Mouse (Mus musculus): ENCODE measurements around the gene Grm8. TPM values are rescaled to one million over a fixed set of nuclear protein-coding genes. Genes with fewer than 3 reads are reported as not detected.

Grm8 gene
- total RNA-seq, 2 experiments from 2014 or later = 0.81 TPM; not detected in 1

DNA sequence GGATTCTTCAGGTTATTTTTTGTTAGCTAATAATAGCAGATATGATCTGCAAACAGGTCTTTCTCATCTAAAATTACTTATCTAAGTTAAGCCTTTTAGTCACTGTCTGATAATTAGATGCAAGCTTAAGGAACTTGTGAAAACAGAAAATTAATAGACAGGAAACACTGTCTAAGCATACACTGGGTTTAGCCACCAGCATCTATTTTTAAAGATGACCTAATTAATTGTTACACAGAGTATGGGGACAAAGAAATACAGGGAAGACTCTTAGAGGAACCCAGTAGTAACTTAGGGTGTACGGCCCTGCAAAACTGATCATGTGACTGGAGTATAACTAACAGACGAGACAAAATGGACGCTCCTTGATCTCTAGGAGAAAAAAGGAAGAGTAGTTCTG lies 92.6 kb downstream of the Grm8 start:
- no peak for DNase-seq (ENCODE audit: low spot score in 2 of 2)

DNA sequence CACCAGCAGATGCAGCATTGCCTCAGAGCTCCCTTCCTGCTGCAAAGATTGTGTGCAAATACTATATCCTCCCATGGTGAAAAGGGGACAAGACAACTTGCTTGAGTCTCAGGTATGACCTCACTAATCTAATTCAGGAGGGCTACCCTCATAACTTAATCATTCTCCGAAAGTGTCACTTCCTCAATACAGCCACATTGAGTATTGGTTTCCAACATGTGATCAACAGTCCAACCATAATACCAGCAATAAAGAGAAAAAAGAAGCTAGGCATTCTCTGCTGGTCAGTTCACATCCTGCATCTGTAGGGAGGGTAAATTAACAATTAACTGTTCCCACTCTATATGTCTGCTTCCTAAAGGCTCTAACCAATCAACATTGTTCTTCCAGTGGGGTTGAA lies 94.2 kb downstream of the Grm8 start:
- DNase-seq (ENCODE audit: low spot score in 2 of 2) = no peak

DNA sequence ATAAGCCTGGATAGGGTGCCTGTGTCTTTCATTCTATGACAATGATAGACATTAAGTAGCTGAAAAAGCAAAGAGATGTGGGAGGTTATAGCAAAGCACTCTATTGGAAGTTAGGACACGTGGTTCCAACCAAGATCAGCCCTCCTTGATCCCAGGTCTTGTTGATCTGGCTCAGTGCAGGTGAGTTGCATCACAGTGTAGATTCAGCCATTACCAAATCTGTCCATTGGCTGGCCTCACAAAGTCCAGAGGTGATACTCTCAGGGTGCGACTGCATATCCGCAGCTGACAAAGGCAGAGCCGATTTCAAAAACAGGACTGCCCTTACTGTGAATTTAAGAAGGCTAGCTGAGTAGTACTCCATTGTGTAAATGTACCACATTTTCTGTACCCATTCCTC lies 103.0 kb downstream of the Grm8 start:
- no peak for DNase-seq (ENCODE audit: low spot score in 2 of 2)

DNA sequence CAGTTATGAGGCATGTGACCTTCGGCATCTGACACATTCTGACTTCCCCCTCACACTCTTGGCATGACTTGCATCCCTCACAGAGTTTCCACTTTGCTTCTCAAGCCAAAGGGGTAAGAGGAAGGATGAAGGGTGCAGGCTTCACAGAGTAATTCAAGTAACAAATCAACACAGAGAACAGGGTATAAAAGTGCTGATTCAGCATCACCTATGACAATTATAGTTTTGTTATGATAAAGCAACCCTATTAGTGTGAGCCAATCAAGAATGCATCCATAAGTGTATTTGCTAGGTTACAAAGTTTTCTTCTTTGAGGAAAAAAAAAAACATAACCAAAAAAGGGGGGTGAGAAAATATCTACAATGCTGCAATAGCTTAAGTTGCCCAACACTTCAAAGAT lies 117.3 kb downstream of the Grm8 start:
- no peak for DNase-seq (ENCODE audit: low spot score in 2 of 2)

DNA sequence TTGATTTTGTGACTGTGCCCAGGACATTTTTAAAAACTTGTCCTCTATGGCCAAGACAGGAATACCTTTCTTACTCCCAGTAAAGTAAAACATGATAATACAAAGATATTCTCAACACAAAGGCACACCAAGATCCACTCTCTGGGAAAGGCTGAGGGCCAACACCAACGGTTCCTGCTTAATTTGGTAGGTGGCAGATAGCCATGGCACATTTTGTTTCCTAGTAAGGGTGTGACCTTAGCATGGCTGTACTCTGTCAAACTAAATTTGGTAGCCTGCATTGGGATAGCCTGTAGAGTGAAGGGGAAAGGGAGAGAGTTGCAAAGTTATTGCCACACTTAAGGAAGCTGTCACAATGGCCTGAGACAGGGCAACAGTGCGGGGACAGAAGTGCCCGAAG lies 128.0 kb downstream of the Grm8 start:
- no peak for DNase-seq (ENCODE audit: low spot score in 2 of 2)

DNA sequence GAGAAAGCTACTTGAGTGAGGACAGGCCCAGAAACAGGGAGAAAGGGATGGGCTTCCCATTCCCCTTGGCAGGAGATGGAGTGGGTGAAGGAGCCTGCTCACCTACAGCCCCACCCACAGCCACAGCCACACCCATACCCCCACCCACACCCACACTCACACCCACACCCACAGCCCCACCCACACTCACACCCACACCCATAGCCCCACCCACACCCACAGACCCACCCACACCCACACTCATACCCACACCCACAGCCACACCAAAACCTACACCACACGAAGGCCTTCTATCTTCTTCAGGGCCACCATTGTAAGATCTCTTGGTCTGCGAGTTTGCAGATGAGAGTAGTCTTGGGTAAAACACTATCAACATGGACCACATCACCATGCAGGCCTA lies 137.7 kb downstream of the Grm8 start:
- no peak for DNase-seq (ENCODE audit: low spot score in 2 of 2)

DNA sequence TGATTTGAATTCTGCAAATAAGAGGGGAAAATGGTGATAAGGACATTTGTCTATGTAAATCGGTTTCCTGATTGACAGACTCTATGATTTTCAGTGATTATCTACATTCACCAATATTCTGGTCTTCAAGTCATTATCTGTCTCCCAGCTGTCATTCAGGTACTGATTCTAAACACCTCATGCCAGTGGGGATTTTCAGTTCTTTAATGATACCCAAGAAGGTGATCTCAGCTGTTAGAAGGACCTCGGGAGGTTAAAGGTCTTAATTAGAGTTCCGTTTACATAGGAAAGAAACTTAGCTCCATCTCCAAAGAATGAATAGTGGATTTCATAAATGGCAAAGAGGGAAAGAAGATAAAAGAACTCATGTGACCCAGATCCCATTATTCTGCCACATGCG lies 143.7 kb downstream of the Grm8 start:
- no peak for DNase-seq (ENCODE audit: low spot score in 2 of 2)

DNA sequence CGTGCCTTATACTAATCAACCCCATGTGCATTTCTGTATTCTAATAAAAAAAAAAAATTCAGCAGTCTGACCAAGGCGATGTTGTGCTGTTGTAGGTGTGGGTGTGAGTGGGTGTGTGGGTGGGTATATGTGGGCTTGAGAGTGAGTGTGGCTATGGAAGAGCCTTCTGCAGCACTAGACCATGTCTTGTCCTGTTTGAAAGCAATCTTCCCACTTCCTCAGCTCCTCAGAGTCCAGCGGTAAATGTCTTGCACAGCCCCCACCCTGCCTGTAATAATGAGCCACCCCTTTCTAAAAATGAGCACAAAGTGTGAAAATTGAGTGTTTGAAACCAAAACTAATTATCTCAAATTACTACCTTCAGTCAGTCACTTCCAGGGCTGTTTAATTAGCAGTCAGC lies 152.4 kb downstream of the Grm8 start:
- no peak for DNase-seq (ENCODE audit: low spot score in 2 of 2)

DNA sequence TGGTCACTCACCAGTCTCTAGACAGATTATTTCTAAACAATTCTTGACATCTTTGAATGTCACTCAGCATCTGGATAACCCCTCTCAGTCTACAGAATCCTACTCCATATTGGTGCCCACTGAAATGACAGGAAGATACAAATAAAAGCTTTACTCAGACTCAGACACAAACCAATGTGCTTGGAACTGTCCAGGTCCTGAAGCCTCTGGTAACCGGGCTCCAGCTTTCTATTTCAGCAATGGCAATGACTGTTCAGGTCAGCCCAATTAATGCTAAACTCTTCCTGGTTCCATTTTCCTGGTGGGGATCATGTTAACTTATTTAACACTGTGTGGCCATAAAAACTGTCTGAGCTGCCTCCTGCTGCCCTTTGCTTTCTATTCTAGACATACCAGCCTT lies 153.0 kb downstream of the Grm8 start:
- no peak for DNase-seq (ENCODE audit: low spot score in 2 of 2)

DNA sequence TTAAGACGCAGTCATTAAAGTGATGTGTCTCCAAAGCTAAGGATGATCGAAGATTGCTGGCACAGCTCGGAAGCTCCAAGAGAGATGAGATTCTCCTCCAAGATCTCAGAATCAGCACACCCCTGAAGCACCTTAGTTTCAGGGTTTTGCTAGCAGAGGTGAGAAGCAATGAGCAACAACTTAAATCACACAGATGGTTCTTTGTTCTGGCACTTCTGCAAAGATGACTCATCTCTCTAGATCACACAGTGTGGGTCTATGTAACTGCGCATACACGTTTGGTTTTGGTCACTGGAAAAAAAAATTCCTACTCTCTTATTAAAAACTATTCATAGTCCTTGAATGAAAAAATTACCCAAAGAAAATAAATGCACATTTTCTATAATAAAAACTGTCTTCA lies 157.6 kb downstream of the Grm8 start:
- DNase-seq (ENCODE audit: low spot score in 2 of 2) = no peak

DNA sequence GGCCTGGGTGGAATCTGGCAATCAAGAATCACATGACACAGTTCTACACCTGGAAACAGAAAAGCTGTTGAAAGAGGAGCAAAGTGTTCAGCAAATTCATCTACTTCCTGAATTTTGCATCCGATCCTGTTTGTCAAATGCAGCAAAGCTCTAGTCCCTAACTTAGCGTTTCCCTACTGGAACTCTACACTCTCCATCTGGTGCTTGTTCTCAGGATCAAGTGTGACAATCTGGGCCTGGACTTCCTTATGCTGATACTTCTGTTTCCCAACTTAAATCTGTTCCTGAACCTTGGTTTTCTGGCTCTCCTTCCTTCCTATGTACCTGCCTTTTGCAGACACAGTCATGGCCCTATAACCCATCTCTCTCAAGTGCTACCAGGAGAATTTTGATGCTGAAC lies 166.1 kb downstream of the Grm8 start:
- no peak for DNase-seq (ENCODE audit: low spot score in 2 of 2)

DNA sequence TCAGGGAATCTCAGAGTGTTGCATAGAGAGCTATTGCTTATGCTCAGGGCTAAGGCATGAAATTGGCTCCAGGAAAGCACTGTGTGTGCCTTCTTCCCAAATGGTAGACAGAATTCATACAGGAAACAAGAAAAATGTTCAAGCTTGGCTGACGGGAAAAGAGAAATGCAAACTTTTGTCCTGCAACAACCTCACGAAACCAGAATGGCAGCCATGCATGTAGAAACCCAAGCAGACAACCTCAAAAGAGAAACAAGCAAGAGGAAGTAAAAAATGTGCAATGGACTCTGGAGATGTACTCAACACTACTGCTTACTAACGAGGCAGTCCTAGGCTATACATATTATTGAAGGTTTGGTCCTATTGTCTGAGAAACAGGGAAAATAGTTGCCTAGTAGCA lies 167.9 kb downstream of the Grm8 start:
- no peak for DNase-seq (ENCODE audit: low spot score in 2 of 2)

DNA sequence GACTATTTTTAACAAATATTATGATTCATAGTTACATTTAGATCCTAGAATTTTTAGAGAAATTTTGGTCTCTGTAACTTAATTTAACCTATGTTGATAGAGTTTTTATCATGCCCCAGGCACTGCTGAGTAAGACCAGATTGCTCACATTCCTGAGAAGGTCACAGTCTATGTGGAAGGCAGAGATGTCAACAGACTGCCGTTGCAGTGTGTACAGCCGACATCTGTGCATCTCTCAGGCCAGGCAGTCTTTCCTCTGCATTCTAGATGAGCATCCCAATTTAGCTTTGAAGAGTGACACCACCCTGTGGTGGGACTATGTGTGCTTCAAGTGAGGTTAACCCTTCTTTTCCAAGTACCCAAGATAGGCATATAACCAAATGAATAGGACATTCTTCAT lies 169.7 kb downstream of the Grm8 start:
- DNase-seq (ENCODE audit: low spot score in 2 of 2) = no peak

DNA sequence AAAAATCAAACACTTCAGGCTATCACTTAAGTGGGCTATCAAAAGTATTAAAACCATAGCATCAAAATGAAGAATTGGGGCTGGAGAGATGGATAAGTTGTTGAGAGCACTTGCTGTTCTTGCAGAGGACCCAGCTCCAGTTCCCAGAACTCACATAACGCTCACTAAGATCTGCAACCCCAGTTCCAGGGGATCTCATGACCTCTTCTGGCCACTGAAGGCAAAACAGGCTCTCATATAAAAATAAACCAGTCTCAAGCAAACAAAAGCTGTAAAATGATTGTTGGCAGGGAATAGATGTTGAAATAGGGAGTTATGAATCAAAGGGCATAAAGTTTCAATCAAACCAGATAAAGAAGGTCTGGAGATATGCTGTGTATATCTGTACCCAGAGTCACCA lies 171.1 kb downstream of the Grm8 start:
- DNase-seq (ENCODE audit: low spot score in 2 of 2) = no peak

DNA sequence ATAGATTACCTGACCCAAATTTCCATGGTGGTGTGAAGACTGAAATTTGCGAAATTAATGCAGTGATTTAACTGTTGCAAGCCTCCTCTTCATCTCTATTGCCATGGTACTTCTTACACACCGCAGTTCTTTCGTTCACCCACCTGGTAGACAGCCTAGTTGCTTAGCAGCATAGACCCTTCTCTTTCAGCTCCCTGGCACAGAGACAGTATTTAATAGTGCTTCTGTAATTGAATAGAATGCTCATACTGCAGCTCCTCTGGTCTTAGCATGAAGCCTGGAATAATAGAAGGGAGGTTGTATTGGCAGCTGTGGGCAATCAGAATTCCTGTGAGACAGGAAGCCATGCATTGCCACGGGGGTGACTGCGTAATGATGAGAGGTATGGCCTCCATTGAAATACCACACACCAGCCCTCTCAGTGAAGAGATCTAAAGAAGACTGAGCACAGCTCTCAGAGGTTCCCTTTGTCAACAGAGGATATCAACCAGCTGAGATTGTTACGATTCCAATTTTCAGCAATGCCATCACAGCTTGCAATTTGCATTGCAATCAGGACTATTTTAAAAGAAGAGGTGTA lies 178.6 kb downstream of the Grm8 start:
- no peak for DNase-seq (ENCODE audit: low spot score in 2 of 2)

DNA sequence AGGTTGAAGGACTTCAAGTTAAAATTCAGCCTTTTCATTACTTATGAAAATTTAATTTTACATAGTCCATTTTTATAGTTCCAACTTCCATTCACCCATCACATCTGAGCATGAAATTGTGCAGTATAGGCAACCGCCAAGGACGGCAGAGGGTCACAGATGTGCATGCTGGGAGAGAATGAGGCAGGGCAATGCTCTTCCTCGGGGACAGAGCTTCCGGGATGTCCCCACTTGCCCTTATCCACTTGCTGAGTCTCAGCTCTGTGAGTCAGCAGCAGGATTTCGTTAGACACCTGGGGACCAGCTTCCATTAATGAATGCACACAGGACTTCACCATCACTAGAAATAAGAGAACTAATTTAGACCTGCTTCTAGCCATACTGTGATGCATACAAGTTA lies 183.5 kb downstream of the Grm8 start:
- no peak for DNase-seq (ENCODE audit: low spot score in 2 of 2)

DNA sequence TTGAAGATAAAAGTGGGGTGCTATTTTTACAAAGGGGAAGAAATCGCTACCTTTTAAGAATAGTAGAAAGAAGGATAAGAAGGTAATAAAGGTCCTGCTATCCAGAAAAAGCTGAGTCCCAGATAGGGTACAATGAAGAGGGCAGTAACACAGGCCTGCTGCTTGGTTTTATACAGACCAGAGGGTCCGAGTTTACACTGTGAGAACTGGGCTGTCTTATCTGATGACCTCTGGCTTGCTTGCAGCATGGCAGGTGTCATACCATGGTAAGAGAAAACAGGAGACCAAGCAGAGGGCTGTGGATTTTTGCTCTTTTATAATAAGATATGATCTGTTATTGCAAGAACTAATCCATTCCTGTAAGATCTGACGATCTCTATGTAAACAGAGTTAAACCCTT lies 206.9 kb downstream of the Grm8 start:
- DNase-seq (ENCODE audit: low spot score in 2 of 2) = no peak

DNA sequence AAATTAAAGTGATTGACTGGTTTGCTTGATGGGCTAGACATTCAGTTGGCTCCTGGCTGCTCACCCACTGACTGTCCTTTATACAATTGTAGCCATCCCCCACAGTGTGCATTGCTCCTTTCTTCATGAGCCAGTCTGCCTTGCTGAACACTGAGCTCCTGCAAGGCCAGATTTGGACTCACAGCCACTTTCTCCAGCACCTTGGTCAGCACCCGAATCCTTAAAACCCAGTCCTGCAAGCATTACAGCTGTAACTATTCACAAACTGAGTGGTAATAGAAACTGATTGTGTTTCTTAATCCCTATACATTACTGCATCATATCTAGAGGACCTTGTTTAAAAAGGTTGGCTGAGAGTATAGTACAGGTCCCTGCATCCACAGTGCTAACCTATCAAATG lies 221.7 kb downstream of the Grm8 start:
- no peak for DNase-seq (ENCODE audit: low spot score in 2 of 2)

DNA sequence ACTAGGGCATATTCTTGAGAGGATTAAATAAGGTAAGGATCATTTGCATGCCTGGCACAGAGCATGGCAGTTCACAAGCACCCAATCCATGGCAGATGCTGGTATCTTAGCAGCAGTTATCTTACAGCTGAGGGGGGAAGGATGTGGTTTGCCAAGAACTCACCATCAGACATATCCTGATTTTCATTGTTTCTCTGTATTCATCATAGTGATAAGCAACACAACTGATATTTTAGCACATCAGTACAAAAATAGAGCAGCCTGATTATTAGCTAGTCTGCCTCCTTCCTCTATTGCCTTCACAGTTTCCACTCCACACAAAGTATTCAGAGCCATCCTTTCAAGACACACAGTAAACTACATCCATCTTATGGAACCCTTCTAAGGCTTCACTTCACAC lies 230.6 kb downstream of the Grm8 start:
- no peak for DNase-seq (ENCODE audit: low spot score in 2 of 2)

DNA sequence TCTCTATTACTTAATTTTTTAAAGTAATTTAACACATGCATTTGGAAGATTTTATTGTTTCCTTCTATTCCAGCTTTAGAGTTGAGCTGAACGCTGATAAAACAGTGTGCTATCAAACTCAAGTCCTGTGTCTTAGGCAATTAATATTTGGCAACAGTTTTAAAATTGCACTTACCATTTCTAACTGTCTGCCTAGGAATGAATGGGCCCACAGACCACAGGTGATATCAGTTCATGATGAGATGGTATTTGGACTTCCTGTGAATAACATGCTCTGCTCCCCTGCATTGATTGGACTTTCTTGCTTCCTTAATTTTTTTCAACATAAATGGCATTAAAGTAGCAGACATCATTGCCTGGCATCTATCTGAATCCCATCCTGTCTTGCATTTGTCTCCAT lies 232.8 kb downstream of the Grm8 start:
- DNase-seq (ENCODE audit: low spot score in 2 of 2) = no peak

DNA sequence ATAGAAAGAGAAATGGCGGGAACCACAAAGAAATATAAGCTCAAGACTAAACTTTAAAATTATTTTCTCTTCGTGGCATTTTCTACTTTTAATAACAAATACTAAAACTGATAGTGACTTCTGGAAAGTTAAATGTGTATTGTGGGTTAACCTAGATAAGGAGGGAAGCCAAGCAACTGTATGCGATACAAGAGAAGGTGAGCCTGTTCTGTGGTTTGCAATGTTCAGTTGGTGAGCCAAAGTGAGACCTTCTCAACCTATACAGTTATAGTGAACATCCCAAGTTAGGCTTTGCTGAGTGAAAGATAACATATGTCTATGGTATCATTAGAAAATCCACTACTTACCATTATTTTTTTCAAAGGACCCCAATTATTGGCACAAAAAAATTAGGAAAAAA lies 233.6 kb downstream of the Grm8 start:
- no peak for DNase-seq (ENCODE audit: low spot score in 2 of 2)

DNA sequence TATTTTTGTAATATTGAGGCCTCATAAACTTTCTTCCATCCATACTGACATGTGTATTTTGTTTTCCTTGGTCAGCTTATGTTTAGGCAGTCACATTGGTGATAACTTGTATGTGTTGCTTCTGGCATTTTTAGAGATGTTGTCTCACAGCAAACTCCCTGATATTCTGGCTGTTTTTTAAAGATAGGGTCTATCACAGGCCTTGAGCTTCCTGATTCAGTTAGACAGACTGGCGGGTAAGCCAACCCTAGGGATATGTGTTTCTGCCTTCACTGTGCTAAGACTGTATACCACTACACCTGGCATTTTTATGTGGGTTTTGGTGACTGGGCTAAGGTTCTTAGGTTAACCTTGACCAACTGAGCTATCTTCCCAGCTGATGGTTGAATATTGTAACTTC lies 239.8 kb downstream of the Grm8 start:
- no peak for DNase-seq (ENCODE audit: low spot score in 2 of 2)

DNA sequence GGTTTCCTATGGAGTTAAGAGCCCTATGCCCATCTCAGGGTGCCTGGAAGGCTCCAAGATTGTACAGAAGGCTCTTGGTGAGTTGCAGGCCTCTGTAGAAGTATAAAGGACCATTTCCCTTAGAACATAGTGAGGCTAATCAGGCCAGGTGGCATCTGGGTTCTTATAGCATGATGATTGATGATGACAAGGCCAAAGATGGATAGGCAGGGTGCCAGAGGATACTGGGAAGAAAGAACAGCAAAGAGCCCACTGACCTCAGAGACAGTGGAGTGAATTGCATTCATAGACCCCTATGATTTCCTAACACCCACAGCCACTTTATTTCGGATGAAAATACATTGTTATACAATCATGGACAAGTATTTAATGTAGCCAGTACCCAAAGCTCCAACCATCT lies 242.1 kb downstream of the Grm8 start:
- no peak for DNase-seq (ENCODE audit: low spot score in 2 of 2)

DNA sequence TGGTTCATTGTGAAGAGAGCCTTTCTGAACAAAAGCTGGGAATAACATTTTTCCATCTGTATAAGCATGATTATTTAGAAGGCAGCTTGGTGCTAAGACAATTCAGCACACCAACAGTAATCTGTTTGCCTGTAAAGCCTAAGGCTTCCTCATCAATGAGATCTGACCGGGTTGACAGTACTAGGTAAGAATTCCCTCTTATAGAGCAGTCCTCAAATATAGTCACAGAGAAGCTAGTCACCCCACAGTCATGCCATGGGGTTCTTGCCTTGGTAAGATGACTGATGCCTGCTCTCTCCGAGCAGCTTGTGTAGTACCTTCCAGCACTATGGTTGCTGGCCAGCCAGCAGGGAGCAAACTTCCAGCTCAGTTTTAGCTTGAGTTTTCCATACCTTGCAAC lies 246.6 kb downstream of the Grm8 start:
- DNase-seq (ENCODE audit: low spot score in 2 of 2) = no peak
